Mouse (Mus musculus) ES-CJ7 (cell line): ENCODE measurements around the gene Dlgap1.

Experiments used
- DNase-seq: peaks from one replicate; pipeline ENCODE4 v3.0.0; 2011; ENCODE audit warnings: low read depth, low spot score

The Dlgap1 gene

DNA sequence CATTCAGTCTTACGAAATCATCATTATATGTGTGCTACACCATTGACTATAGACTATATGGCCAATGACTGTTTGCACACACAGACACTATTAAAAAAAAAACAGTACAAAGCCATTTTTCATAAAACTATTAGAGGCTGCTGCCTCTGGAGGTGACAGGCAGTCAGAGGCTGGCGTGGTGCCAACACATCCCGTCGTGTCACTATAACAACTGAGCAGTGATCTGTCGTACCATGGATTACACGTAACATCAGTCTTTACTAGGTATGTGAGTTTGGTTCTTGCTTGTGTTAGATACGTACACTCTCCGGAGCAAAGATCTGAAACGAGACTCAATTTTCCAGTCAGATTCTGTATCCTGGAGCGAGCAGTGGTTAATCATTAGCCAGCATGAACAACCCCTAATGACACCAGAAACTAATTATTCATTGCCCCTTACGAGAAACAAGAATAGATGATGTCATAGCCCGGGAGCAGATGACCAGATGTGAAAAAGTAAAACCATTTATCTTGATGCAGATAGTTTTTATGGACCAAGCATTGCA, 888.1 kb downstream of the Dlgap1 start:
- no peak for DNase-seq

DNA sequence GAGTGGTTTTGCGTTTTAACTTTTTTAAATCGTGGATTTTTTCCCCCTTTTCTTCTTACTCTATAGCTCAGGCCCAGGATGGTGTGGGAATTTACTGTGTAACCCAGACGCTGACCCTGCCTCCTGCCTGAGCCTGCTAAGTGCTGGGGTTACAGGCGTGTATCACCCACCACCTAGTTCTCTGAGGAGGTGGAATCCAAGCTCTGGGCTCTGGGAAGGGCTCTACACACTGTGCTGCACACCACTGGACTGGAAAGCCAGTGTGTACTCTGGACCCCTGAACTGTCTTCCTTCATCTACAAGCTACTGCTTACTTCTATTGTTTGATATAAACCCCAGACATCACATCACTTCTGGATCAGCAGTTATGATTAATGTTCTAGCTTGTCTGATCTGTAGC, 889.9 kb downstream of the Dlgap1 start:
- no peak for DNase-seq

DNA sequence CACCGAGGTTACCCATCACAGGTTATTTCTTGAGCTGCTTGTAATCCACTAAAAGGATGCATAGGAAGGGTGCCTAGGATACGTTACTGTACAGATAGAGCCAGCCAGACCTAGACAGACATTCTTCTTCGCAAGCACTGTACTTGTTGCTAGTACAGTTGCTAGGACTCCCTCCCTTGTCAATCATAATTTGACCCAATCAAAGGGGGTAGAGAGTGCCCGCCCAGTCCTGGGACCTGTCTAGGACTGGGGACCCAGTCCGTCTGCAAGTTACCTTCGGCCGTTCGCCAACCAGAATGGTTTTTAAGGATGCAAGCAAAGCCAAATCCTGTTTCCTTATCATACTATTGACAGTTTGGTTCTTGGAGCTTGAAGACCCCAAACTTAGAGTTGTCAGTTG, 895.2 kb downstream of the Dlgap1 start:
- DNase-seq: peak; percentile 59

DNA sequence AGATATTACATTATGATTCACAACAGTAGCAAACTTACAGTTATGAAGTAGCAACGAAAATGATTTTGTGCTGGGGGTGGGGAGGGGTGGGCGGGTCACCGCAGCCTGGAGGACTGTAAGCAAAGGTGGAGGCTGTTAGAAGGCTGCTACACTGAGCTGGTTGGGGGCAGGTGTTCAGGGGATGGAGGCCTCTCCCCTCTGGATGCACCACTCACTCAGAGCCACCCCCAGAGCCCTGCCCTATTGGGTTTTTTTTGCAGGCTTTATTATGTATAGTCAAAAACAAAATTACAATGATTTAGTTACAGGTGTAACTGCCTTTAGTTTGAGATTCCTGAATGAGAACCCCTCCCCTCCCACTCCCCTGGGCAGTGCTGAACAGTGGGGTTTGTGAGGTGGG, 895.8 kb downstream of the Dlgap1 start:
- DNase-seq: no peak

DNA sequence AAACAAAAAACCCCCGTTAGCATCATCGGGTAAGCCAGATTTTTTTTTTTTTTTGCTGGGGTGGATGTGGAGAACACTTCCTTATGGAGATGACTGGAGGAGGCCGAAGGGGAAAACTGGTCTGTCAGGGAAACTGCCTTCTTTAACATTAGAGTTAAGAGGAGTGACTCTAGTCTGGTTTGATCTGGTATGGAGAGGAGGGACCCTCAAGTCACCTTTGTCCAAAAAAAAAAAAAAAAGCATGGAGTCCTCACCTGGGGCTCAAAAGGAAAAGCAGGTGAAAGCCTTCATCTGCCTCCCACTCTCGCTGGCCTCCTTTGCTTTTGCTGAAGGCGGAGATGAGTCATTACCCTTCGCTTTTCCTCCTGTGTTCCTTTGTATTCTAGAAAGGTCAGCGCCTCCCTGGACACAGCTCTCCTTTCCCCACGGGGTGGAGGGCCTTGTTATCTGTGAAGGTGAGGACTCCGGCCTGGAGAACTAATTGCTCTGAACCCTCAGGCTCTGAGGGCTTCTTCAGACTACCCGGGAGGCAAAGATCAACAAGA, 896.3 kb downstream of the Dlgap1 start:
- DNase-seq: peak; percentile 98

DNA sequence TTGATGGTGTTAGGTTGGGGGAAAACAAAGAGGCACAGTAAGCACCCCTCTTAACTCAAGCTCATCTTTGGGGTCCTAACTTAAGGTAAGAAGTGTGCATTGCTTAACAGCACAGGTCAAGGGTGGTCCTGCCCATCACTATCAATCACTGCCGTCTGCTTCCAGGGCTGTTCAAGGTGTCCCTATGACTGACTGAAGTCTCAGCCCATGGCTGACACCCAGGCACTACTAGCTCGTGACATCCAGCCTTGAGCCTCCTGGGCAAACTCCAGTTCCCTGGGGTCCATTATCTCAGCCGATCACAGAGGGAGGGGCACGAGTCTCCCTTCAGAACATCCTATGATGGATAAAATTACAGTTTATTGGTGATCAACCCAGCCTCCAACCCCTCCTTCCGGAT, 897.2 kb downstream of the Dlgap1 start:
- no peak for DNase-seq

DNA sequence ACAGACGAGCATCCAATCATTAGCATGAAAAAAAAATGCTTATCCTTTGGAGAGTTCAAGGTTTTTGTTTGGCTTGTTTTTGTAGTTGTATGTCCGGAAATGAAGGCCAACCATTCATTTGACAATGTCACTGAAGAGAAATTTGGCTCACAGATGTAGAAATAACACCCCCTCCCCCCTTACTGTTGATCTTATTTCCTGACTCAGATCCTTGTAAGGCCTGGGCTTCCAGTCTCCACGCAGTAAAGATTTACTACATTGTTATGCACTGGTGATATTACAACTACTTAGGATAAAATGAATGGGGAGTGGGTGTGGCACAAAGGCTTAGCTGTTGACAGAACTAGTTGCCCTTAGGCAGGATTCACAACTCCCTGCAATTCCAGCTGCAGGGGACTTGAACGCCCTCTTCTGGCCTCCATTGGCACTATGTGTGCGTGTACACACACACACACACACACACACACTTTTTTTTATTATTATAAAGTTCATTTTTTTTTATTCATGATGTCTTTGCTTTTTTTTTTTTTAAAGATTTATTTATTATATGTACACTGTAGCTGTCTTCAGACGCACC, 897.8 kb downstream of the Dlgap1 start:
- DNase-seq: peak; percentile 97

DNA sequence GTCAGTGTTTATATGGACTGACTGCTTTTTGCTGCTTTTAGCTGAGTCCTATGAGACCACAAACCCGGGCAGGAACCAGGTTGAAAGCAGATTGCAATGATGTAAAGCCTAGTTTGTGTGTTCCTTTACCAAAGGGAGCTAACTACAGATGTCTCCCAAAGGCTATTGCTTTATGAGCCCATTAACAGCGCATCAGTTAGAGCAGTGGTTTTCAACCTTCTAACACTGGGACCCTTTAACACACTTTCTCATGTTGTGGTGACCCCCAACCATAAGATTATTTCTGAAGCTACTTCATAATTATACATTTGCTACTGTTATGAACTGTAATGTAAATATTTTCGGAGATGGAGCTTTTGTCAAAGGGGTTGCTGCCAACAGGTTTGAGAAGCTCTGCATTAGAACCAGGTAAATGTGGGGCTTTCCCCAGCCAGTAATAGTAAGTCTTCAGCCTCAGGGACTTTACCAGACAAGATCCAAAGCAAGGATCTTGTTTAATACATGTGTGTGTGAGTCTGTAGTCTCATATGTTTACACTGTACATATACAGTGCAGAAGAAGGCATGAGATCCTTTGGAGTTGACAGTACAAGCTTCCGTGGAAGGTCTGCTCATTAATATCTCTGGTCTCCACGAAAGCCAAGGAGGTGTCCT, 899.8 kb downstream of the Dlgap1 start:
- no peak for DNase-seq

DNA sequence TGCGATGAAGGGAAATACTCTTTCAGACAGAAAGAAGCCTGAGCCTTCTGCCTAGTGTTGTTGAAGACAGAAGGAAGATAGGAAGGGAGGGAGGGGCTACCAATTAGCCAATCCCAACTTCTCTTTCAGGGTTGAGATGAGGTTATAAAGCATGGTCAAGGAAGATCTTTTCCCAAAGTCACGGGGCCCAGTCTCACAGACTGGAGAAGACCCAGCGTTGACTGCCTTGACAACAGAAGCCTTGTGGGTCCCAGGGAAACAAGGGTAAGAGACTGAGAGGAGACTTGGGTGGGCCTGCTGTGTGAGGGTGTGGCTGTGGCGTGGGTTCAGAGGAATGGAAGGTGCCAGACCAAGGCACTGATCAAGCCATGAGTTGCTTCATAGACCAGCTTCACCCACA, 901.7 kb downstream of the Dlgap1 start:
- DNase-seq: peak; percentile 69
